Mouse (Mus musculus): ENCODE results near the gene Gm11027. TPM values are rescaled to one million over a fixed set of nuclear protein-coding genes. Genes with fewer than 3 reads are reported as not detected.

The Gm11027 gene
- polyA plus RNA-seq, 1 experiment from 2014 or later, result not detected

GRCm38 (mm10) chr12:116255636-116256035, 19.6 kb upstream of the Gm11027 start:
- no peak for ATAC-seq (ENCODE audit: extremely low read depth, insufficient number of reproducible peaks, low FRiP score, low TSS enrichment)
- no peaks in the 10 kb centered on the region for H3K4me1 ChIP-seq
- no peak overlapping the region for H3K27ac ChIP-seq (replicated peaks)
- peaks cover 4% of the 10 kb centered on the region for H3K36me3 ChIP-seq
- peaks cover 13% of the 10 kb centered on the region; the same call in 1 of the 2 replicates for H3K27me3 ChIP-seq (replicated peaks)
- H3K9ac ChIP-seq, result no peak overlapping the region
- 71% methylated on average over 11 of the region's 11 CpGs for WGBS
- no peak overlapping the region for H3K4me2 ChIP-seq
- H3K4me3 ChIP-seq, result no peak overlapping the region
- no peaks in the 10 kb centered on the region for H3K9me3 ChIP-seq

GRCm38 (mm10) chr12:116258321-116258720, 16.9 kb upstream of the Gm11027 start:
- Histone ChIP-seq H3K4me2 (no peak overlapping the region), H3K27me3 (replicated peaks) (peaks cover 21% of the 10 kb centered on the region), H3K36me3 (peaks cover 4% of the 10 kb centered on the region), H3K9ac (no peak overlapping the region), H3K27ac (replicated peaks) (no peak overlapping the region), H3K9me3 (no peaks in the 10 kb centered on the region), H3K4me1 (peaks cover 2% of the 10 kb centered on the region; the same call in 1 of the 2 replicates), H3K4me3 (no peak overlapping the region)
- WGBS, result 78% methylated on average over 2 of the region's 2 CpGs
- no peak for ATAC-seq (ENCODE audit: extremely low read depth, insufficient number of reproducible peaks, low FRiP score, low TSS enrichment)

GRCm38 (mm10) chr12:116262555-116263341, 12.4 kb upstream of the Gm11027 start, which contains the start of gene Wdr60:
Wdr60 (minus strand) TSS chr12:116263022.
- Histone ChIP-seq H3K9me3 (no peaks in the 10 kb centered on the region), H3K4me1 (peaks cover 10% of the 10 kb centered on the region; the same call in 1 of the 2 replicates), H3K27me3 (replicated peaks) (peaks cover 54% of the 10 kb centered on the region), H3K36me3 (no peaks in the 10 kb centered on the region), H3K27ac (replicated peaks) (0 out of 2 replicates have a peak within 1 kb of the TSS, but pooled peaks have one; percentile 29), H3K4me3 (peak within 1 kb of the TSS; percentile 71), H3K9ac (peak within 1 kb of the TSS; percentile 83), H3K4me2 (peak within 1 kb of the TSS; percentile 81)
- ATAC-seq (ENCODE audit: extremely low read depth, insufficient number of reproducible peaks, low FRiP score, low TSS enrichment), result peak; percentile 78; the same call in 1 of the 2 replicates
- 4% methylated on average over 47 of the region's 47 CpGs for WGBS

DNA sequence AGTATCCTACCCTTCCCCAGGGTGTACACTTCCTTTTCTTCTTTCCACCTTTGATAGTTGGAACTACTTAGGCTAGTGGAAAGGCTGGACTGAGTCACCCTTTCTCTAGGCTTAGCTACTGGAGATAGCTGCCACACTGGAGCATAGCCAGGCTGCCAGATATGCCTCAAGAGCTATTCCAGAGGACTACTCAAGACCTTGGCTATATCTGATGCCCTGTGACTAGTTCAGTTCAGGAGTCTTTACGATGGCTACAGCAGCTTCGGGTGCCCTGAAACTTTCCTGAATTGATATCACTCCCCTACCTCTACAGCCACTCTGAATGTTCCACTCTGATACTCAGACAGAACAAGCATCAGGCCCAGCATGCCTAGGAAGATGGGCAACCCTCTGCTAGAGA, 10.4 kb upstream of the Gm11027 start:
- Histone ChIP-seq H3K4me1 (peaks cover 10% of the 10 kb centered on the region; the same call in 1 of the 2 replicates), H3K27me3 (replicated peaks) (peaks cover 60% of the 10 kb centered on the region), H3K36me3 (no peaks in the 10 kb centered on the region), H3K4me3 (no peak overlapping the region), H3K9ac (no peak overlapping the region), H3K27ac (replicated peaks) (no peak overlapping the region), H3K9me3 (no peaks in the 10 kb centered on the region), H3K4me2 (no peak overlapping the region)
- WGBS, result 46% methylated on average over 2 of the region's 2 CpGs
- ATAC-seq (ENCODE audit: extremely low read depth, insufficient number of reproducible peaks, low FRiP score, low TSS enrichment), result no peak

- Histone ChIP-seq H3K27me3 (replicated peaks) (peaks cover 65% of the 10 kb centered on the region), H3K4me1 (peaks cover 10% of the 10 kb centered on the region; the same call in 1 of the 2 replicates), H3K4me2 (no peak overlapping the region), H3K9ac (no peak overlapping the region), H3K27ac (replicated peaks) (no peak overlapping the region), H3K36me3 (no peaks in the 10 kb centered on the region), H3K4me3 (no peak overlapping the region), H3K9me3 (no peaks in the 10 kb centered on the region)
- ATAC-seq (ENCODE audit: extremely low read depth, insufficient number of reproducible peaks, low FRiP score, low TSS enrichment), result no peak
- 39% methylated on average over 2 of the region's 2 CpGs for WGBS
Observed at GRCm38 (mm10) chr12:116265275-116265674, 9.9 kb upstream of the Gm11027 start.

- Histone ChIP-seq H3K9me3 (no peaks in the 10 kb centered on the region), H3K27me3 (replicated peaks) (peaks cover 83% of the 10 kb centered on the region), H3K4me1 (peaks cover 7% of the 10 kb centered on the region; the same call in 1 of the 2 replicates), H3K4me3 (no peak overlapping the region), H3K27ac (replicated peaks) (no peak overlapping the region), H3K4me2 (no peak overlapping the region), H3K9ac (no peak overlapping the region), H3K36me3 (no peaks in the 10 kb centered on the region)
- ATAC-seq (ENCODE audit: extremely low read depth, insufficient number of reproducible peaks, low FRiP score, low TSS enrichment), result no peak
- 66% methylated on average over 5 of the region's 5 CpGs for WGBS
Observed at GRCm38 (mm10) chr12:116269450-116269849, 5.7 kb upstream of the Gm11027 start.

DNA sequence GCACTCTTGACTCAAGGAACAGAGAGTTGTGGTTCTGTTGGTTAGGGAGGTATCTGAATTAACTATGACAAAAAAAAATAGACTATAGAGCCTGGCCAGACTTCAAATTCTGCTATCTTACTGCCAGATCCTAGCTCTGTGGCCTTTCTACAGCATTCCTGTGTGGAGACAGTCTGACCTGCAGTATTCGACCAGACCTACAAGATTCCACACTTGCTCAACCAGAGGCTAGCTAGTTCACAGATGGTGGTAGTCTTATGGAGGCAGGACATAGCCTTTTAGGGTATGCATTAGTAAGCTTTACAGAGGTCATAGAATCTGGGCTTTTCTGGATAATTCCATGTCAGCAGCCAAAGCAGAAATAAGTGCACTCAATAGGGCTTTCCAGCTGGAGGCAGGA, 4.6 kb upstream of the Gm11027 start:
- Histone ChIP-seq H3K27ac (replicated peaks) (no peak overlapping the region), H3K4me3 (no peak overlapping the region), H3K9ac (no peak overlapping the region), H3K4me2 (no peak overlapping the region), H3K4me1 (no peaks in the 10 kb centered on the region), H3K9me3 (no peaks in the 10 kb centered on the region), H3K36me3 (no peaks in the 10 kb centered on the region), H3K27me3 (replicated peaks) (peaks cover 82% of the 10 kb centered on the region)
- 69% methylated on average over 1 of the region's 1 CpGs for WGBS
- no peak for ATAC-seq (ENCODE audit: extremely low read depth, insufficient number of reproducible peaks, low FRiP score, low TSS enrichment)

DNA sequence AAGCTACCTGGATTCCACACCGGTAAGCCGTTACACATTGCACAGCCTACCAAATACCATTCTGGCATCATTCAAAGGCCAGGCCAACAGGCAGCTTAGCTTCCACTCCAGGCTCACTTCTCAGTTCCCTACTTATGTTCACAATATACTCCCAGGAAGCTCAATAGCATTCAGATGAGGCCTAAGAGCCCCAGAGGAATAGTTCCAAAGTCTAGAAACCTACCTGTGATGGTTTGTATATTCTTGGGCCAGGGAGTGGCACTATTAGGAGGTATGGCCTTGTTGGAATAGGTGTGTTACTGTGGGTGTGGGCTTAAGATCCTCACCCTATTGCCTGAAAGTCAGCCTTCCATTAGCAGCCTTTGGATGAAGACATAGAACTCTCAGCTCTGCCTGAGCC, 4.1 kb upstream of the Gm11027 start:
- Histone ChIP-seq H3K27me3 (replicated peaks) (peaks cover 88% of the 10 kb centered on the region), H3K9me3 (no peaks in the 10 kb centered on the region), H3K4me2 (no peak overlapping the region), H3K4me1 (no peaks in the 10 kb centered on the region), H3K4me3 (no peak overlapping the region), H3K36me3 (no peaks in the 10 kb centered on the region), H3K27ac (replicated peaks) (no peak overlapping the region), H3K9ac (no peak overlapping the region)
- WGBS, result 92% methylated on average over 2 of the region's 2 CpGs
- no peak for ATAC-seq (ENCODE audit: extremely low read depth, insufficient number of reproducible peaks, low FRiP score, low TSS enrichment)

DNA sequence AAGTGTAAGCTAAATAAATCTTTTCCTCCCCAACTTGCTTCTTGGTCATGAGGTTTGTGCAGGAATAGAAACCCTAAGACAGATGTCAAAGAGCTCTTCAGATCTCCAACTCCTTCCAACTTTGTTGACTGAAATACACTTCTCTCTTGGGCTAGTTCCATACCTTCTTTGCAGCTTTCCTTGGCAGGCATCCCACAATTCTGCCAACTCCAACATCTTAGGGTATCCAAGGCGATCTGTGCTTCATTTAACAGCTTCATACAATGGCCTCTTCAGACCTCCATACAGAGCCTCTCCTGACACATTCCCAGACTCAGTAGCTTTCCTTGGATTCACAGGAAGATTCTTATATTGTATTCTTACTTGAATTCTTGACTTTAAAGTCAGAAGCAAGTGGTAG, 1.5 kb upstream of the Gm11027 start:
- WGBS, result 48% methylated on average over 1 of the region's 1 CpGs
- H3K4me2 ChIP-seq, result no peak overlapping the region
- H3K4me1 ChIP-seq, result no peaks in the 10 kb centered on the region
- ATAC-seq (ENCODE audit: extremely low read depth, insufficient number of reproducible peaks, low FRiP score, low TSS enrichment), result no peak
- H3K36me3 ChIP-seq, result no peaks in the 10 kb centered on the region
- H3K4me3 ChIP-seq, result no peak overlapping the region
- H3K27me3 ChIP-seq (replicated peaks), result peaks cover 71% of the 10 kb centered on the region
- H3K9me3 ChIP-seq, result no peaks in the 10 kb centered on the region
- H3K9ac ChIP-seq, result no peak overlapping the region
- no peak overlapping the region for H3K27ac ChIP-seq (replicated peaks)

DNA sequence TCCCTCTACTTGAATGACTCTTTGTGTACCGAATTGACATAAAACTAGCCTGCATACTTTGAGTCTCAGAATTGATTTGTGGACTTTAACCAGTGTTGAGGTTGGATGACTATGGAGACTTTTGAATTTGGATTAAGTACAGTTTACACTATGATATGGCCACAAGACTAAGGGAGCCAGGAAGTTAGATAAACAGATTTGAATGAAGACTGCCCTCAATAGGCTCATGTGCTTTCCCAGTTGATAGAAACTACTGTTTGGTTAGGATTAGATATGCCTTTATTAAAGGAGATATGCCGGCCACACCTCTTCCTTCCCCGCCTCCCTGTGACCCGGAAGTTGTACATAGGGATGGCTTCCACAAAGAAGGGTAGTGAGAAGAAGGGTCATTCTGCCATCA, 445 bp downstream of the Gm11027 start:
- Histone ChIP-seq H3K4me2 (no peak overlapping the region), H3K27ac (replicated peaks) (no peak overlapping the region), H3K9ac (no peak overlapping the region), H3K4me3 (no peak overlapping the region), H3K9me3 (no peaks in the 10 kb centered on the region), H3K27me3 (replicated peaks) (peaks cover 52% of the 10 kb centered on the region), H3K36me3 (no peaks in the 10 kb centered on the region), H3K4me1 (peaks cover 6% of the 10 kb centered on the region; the same call in 1 of the 2 replicates)
- no peak for ATAC-seq (ENCODE audit: extremely low read depth, insufficient number of reproducible peaks, low FRiP score, low TSS enrichment)
- 84% methylated on average over 4 of the region's 4 CpGs for WGBS

DNA sequence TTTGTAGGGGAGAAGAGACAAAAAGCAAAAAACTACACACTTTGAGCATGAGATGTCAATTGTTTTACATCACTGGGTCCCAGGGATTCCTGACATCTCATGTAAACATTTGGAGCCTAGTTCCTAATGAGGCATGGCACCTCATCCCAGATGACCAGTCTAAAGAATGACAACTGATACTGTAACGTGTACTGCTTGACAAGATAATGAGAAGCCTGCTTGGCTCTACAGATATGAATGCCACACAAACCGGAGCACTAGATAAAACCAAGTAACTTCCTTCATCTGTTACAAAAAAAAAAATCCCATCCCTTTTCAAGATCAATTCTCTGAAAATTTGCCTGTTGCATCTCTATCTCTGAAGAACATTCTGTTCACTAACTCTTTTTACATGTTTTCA, 1.8 kb downstream of the Gm11027 start:
- no peaks in the 10 kb centered on the region for H3K36me3 ChIP-seq
- H3K9ac ChIP-seq, result no peak overlapping the region
- H3K9me3 ChIP-seq, result no peaks in the 10 kb centered on the region
- no peak for ATAC-seq (ENCODE audit: extremely low read depth, insufficient number of reproducible peaks, low FRiP score, low TSS enrichment)
- H3K4me2 ChIP-seq, result no peak overlapping the region
- H3K27ac ChIP-seq (replicated peaks), result no peak overlapping the region
- 22% methylated on average over 2 of the region's 2 CpGs for WGBS
- peaks cover 8% of the 10 kb centered on the region; the same call in 1 of the 2 replicates for H3K4me1 ChIP-seq
- peaks cover 42% of the 10 kb centered on the region for H3K27me3 ChIP-seq (replicated peaks)
- H3K4me3 ChIP-seq, result no peak overlapping the region

DNA sequence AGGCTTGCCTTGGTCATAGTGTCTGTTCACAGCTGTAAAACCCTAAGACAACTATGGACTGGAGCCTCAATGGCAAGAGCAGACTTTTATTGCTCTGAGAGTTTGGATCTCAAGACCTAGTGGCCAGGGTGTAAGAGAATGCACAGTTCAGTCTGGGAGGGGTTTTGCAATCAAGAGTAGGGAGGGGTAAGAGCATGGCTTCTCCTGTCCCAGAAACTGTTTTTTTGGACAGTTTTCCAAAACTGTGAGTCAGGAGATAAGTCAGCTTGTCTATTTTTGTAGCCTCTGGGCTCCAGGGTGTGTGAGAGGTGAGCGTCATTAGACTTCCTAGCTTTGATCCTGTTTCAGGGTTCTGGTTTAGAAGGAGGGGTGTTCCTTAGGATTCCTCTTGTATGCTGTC, 3.4 kb downstream of the Gm11027 start:
- Histone ChIP-seq H3K27ac (replicated peaks) (no peak overlapping the region), H3K36me3 (no peaks in the 10 kb centered on the region), H3K9ac (no peak overlapping the region), H3K4me1 (peaks cover 18% of the 10 kb centered on the region), H3K27me3 (replicated peaks) (peaks cover 29% of the 10 kb centered on the region), H3K4me2 (no peak overlapping the region), H3K9me3 (no peaks in the 10 kb centered on the region), H3K4me3 (no peak overlapping the region)
- ATAC-seq (ENCODE audit: extremely low read depth, insufficient number of reproducible peaks, low FRiP score, low TSS enrichment), result no peak
- WGBS, result 97% methylated on average over 1 of the region's 1 CpGs

Measured in heart, embryonic 13.5 days (tissue).